Mouse (Mus musculus): ENCODE measurements around the gene Inca1.

Inca1 gene

DNA sequence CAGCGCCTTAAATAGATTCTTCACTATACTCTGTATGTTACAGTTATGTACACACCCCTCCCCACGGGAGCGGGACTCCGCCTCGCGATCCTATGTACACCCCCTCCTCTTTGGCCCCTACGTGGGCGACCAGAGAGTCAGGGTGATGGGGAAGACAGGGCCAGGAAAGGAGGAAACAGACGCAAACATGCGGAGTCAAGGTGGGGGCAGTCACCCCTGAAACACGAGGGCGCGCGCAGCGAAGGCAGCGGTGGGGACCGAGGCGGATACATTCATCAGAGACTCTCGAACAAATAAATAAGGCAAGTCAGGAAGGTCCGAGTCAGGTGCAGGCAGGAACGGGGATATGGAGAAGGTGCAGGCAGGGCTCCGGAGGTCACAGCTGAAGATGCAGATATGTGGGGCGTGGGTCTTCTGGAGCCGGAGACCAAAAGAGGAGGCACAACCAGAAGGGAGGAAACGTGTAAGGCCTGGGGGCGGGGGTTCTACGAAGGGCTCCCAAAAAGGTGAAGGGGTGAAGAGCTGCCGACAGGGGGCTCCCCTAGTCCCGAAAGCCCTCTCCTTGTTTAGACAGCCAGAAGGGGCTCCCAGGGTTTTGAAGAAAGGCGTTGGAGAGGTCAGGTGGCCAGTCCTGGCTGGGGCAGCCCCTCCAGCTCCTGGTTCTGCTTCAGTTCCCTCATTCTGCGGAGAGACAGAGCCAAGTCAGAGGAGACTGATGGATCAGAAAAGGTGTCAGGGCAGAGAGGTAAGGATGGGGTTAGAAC is 30.2 kb downstream of the Inca1 start:
- peak; percentile 75 for DNase-seq (ENCODE audit: extremely low spot score, low spot score)

DNA sequence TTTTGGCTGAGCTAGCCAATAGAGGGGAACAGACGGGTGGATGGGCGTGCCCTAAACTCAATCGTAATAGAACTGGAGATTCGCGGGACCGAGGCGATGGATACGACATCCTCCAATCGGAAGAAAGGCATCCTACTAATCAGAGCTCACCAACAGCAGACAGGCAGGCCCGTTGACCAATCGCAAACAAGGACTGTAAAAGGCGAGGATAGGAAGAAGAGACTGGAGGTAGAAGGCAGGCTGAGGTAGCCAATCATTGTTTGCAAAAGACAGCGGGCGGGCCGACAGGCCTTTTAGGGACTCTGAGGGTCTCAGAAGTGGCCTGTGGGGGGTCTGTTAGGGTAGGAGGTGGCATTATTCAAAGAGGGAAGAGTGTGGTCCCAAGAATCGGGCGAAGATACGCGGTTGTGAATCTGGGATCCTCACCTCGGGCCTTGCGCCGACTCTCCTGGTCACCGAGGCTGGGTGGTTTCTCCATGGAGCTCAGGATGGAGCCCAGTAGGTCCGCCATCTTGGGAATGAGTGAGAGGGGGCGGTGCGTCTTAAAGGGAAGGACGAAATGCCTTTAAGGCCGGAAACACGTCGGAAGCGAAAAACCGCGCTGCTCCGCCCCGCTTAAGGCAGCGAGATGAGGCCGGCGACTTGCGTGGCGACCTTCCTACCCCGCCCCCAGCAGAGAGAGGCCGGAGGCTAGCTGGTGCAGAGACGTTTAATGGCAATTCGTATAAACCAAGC is 31.0 kb downstream of the Inca1 start, which contains the start of gene Spag7:
Gene Spag7, minus strand, starts transcription at position 646 of the 735 bp plus-strand sequence.
- DNase-seq (ENCODE audit: extremely low spot score, low spot score), result peak; percentile 96

DNA sequence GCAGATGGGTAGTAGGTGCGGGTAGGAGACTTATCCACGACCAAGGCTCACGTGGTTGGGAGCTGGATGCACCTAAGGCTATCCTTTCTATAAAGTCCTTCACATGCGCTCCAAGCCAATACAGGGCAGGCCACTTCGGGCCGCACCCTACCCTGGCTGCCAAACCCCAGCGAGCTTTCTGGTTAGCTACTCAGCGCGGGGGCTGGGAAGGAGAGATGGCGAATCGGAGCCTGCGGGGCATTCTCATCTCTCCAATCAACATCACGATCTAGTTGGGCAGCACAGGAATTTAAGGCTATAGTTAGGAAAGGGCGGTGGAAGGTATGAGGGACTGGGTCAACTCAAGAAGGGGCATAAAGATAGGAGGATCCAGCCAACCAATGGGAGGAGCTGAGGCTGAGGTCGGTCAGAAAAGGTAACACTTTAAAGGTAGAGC is 31.6 kb downstream of the Inca1 start:
- DNase-seq (ENCODE audit: extremely low spot score, low spot score), result no peak

DNA sequence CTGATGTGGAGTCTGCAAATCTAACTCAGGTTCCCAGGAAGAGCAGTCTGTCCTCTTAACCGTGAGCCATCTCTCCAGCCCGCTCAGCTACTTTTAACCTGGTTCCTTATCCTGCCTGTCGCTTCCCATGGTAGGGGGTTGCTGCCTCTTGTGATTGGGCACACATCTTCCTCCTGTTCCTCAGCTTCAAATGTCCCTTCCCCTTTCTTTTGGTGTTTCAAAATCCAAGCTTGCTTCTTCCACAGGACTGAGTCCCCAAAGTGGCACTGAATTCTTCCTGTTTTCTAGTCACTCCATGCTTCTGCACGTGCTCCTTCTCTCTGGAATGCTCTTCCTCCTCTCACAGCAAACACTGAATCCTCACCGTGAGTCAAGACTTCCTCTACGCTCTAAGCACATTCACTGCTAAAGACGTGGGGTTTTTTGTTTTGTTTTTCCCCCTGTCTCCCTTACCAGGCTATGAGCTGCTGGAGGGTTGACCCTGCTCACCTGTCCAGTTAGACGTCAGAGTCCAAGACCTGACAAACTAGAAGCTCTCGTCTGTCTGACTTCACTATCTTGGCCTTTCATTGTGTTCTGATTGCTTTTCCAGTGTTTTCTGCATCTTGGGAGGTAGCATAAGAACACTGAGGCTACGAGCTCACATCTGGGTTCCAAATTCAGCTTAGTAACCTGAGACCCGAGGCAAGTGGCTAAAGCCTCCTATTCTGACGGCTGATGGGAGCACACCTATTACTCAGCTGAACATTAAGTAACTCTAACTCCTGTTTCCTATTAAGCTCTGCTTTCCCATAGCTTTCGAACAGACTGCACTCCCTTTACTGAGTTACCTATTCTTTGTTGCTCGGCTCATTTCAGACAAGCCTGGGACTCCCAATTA is 32.4 kb downstream of the Inca1 start:
- DNase-seq (ENCODE audit: extremely low spot score, low spot score), result no peak

DNA sequence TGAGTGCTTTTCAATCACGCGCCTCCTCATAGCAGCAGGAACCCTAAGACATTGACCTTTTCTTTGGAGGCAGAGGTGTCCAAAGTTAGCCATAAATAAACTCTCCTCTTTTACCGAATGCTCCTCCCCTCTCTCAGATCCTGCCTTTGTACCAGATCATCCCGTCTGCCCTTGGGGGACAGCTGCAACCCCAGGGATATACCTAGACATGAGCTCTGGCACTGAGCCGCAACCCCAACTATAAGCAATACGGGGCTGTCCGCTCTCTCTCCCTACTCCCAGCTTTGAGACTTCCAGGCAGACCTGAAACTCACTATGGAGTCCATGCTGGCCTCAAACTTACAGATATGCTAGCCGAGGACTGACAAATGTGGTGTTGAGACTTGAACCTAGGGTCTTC is 33.3 kb downstream of the Inca1 start:
- DNase-seq (ENCODE audit: extremely low spot score, low spot score), result no peak

DNA sequence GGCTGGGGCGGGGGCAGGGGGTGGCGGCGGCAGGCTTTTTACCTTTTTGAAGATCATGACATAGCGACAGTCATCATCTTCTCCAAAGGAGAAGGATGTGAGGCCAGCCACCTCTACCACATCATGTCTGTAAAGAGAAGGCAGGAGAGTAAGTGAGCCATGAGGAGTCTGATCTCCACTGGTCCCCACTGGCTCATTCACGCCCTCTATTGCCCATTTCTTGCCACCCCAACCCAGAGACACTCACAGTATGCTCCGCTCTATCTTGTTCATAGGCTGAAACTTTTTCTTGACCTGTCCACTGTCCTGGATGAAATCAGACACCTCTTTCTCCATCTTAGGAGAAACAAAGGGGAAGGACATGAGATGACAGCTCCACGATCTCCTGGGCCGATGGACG is 35.2 kb downstream of the Inca1 start:
- DNase-seq (ENCODE audit: extremely low spot score, low spot score), result no peak

DNA sequence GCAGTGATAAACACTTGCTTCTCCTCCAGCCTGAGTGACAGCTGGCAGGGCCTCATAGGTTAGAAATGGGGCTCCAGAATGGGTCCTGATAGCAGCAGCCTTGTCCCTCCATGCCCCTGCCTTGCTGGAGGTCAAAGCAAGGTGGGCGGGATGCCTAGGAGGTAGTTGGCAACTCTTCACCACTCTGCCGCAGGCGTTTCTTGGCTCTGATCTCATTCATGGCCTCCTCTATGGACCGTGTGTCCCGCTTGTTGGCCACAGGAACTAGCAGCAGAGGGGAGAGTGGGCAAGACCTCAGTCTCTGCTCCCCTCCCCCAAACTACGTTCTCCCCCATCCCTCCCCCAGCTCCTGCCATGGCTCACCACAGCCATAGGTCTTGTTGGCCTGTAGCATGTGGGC is 36.0 kb downstream of the Inca1 start:
- DNase-seq (ENCODE audit: extremely low spot score, low spot score), result no peak

DNA sequence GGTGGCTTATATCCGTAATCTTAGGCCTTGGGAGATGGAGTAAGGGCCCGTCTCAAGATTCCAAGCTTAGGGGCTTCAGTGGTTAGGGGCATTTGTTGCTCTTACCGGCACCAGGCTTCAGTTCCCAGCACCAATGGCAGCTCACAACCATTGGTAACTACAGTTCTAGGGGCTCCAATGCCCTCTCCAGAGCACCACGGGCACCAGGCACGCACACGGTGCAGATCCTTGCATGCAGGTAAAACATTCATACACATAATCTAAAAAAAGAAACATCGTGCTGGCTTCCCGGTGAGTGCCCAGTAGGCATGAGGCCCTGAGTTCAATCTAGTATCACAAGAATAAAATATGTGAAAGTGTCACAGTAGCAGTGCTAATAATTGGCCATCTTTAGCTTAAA is 36.9 kb downstream of the Inca1 start:
- DNase-seq (ENCODE audit: extremely low spot score, low spot score), result no peak

DNA sequence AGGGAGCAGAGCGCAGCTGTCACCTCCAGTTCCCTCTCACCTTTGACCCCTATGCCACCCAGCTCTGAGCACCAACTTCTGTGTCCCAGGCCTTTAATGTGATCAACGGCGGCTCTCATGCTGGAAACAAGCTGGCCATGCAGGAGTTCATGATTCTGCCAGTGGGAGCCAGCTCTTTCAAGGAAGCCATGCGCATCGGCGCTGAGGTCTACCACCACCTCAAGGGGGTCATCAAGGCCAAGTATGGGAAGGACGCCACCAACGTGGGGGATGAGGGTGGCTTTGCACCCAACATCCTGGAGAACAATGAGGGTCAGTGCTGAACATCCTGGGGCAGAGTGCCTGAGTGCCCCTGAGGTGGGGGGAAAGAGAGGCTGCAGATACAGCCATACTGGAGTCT is 39.4 kb downstream of the Inca1 start:
- no peak for DNase-seq (ENCODE audit: extremely low spot score, low spot score)

DNA sequence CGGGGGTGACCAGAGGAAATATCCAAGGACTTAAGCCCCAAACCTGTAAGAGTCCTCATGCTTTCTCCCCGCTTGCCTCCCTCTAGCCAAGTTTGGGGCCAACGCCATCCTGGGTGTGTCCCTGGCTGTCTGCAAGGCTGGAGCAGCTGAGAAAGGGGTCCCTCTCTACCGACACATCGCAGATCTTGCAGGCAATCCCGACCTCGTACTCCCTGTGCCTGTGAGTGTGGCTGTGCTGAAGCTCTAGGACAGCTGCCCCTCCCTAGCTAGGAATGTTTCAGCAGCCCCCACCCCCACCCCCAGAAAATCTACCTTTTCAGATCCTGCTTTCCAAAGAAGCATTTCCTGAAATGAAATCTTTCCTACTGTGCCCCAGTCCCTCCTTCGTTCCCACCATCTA is 41.0 kb downstream of the Inca1 start:
- DNase-seq (ENCODE audit: extremely low spot score, low spot score), result no peak

DNA sequence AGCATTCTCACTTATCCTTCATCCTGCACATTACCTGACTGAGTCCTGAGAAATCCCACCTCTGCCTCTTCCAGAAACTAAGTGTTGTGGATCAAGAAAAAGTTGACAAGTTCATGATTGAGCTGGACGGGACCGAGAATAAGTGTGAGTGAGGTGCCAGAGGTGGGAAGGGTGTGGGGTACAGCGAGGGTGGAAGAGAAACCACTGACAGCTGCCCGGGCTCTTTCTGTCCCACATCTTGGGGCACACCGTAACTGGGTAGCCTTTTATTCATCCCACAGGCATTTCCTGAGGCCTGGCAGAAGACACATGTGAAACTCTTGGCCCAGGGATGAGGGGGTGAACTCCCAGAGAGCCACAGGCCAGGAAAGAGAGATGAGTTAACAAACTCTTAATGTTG is 41.4 kb downstream of the Inca1 start:
- no peak for DNase-seq (ENCODE audit: extremely low spot score, low spot score)

DNA sequence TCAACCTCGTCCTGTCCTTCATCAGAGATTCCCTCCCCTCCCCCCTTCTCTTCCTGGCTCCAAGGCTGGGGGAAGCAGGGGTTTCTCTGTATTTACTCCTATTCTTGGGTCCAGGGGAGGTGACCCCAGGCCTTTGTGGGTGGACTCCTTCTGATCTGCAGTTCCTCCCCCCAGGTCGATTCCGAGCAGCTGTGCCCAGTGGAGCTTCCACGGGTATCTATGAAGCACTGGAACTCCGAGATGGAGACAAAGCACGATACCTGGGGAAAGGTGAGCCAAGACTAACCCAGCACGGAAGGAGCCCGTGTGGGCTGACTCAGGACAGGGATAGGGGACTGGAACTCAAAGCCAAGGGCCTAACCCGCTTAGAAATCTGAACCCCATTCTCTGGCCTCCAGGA is 42.0 kb downstream of the Inca1 start:
- DNase-seq (ENCODE audit: extremely low spot score, low spot score), result no peak

DNA sequence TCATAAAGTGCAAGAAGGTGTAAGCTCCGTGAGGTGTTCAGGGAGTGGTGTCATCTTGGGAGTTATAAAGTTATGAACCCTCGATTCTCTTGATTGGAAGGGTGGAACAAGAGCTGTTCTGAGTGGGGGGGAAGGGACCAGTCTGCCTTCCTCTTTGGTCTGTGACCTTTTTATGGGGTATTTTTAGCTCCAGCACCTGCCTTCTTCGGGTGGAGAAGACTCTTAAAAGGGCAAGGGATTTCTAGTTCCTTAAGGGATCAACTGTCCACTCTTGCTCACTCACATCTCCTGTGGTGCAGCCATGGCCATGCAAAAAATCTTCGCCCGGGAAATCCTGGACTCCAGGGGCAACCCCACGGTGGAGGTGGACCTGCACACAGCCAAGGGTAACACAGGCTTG is 42.4 kb downstream of the Inca1 start:
- DNase-seq (ENCODE audit: extremely low spot score, low spot score), result no peak

DNA sequence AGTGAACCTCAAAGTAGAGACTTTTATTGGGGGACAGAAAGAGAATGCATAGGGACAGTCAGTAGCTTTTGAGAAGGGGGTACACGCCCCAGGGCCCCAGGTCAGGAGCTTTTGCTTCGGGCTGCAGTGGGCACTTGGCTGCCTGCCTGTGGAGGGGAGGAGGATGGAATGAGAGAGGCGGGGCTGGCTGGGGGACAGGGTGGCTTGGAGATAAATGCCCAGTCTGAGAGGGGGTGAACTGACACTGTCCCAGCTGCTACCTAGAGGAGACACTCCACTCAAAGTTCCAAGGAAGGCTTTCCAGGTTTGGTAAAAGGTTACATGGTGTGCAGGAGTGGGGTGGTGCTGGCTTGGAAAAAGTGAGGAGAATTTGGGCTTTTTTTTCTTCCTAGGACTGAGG is 43.0 kb downstream of the Inca1 start, which contains the start of gene Eno3:
Gene Eno3, plus strand, starts transcription at position 239 of the 400 bp plus-strand sequence.
- no peak for DNase-seq (ENCODE audit: extremely low spot score, low spot score)

DNA sequence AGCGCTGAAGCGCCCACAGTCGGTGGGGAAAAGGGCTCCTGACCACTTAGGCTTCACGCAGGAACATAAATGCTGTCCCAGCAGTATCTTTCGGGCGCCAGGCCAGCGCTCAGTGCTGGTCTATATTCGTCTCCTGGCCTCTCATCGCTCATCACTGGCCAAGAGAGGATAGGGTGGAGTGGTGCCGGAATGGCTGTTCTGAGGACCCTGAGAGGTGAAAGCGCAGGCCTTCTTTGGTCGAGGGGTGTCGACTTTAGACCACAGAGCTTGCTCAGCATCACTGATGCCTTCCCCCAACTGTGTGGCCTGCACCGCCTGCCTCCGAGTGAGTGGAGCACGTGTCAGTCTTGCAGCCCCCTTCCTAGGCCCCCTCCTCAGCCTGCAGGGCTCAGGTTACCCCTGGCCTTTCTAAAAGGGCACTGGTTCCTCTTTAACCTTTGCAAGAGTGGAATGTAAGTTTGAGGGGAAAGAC is 43.5 kb downstream of the Inca1 start:
- DNase-seq (ENCODE audit: extremely low spot score, low spot score), result peak; percentile 74

DNA sequence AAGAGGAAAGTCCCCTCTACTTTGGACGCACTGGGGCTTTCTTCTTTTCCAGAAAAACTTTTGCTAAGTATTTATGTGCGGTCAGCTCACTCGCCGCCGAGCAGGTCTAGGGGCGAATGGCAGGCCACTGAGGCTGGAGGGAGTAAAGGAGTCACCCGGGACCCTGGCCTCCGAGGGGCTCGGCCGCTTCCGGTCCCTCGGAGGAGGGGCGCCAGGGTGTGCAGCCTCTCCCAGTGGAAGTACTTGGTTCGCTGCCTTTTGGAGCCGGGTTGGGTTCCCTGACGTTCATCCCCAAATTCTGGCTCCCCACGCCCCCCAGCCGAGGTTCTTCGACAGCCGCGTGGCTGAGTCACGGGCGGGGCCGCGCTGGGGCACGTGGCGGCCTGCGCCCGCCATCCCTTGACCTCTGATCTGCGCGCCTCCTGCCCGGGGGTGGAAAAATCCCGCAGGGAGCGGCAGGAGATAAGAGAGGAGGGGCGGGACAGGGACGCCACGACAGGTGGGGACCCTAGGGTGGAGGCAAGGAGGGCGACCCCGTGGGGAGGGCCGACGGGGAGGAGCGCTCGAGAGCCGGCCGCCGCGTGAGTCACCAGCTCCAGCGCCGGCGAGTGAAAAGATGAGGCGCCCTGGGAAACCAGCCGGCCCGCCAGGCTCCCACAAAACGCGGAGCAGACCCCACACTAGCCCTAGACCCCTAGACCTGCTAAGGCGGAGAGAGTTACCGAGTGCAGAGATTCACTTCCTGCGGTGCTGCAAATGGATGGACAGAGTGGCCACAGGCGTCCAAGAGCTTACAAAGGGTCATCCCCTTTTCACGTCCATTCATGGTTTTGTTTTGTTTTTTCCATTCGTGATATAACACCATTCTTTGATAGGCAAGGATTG is 44.1 kb downstream of the Inca1 start:
- DNase-seq (ENCODE audit: extremely low spot score, low spot score), result peak; percentile 80

DNA sequence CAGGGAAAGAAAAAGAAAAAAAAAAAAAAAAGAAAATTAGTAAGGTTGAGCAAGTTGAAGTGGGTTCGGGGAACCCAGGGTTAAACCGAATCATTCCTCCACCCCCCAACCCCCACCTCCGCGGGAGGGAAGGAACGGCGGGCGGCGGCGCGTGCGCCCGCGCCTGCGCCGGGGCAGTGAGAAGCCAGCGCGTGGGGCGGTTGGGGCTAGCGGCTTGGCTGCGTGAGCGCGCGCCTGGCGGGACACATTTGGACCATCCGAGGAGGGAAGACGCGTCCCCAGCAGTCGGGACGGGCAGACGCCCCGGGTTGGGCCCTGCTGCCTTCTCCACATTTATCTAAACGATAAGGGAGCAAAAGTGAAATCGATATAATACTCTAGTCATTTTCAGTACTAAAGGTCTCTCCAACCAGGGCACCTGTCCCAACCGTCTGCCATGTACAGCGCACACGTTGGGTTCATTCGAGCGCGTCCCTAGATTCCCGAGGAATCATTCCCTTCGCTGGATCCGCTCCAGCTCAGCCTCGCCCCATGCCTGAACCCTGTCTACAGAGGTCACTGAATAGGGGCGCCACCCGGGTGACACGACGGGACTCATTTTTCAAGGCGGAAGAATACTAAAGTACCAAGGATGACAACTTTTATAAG is 44.9 kb downstream of the Inca1 start:
- peak; percentile 84 for DNase-seq (ENCODE audit: extremely low spot score, low spot score)

DNA sequence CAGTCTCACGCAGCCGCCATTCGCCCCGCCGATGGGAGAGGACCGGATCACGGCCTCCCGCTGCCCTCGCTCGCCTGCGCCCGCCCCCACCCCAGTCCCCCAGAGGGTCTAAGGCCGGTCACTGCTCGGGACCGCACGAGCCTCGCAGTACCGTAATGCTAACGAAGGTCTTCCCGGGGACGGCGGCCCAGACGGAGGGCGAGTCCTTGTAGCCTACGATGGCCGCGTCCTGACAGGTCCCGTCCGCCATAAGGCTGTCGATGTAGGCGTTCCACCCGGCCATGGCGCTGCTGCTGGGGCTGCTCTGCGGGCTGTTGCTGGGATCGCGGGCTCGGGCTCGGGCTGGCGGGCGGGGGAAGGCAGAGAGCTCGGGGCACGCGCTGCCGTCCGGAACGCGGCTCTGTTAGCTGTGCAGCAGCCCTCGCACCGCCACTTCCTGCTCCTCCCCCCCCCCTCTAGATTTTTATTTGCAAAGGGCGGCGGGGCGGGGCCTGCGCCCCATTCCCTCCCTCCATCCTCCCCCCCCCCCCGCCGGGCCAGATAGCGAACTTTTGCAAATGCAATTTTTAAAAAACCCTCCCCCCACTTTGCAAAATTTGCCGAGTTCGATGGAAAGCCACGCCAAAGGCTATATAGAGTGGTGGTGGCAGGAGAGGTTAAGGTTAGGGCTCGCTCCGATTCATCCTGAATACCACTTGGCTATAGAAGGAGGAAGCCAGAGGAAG is 45.6 kb downstream of the Inca1 start, which contains the start of gene Pfn1:
Gene Pfn1, minus strand, starts transcription at position 447 of the 725 bp plus-strand sequence.
- peak; percentile 80 for DNase-seq (ENCODE audit: extremely low spot score, low spot score)
